Mouse (Mus musculus): ENCODE results near the gene Pomt1.

- TF ChIP-seq POLR2A (IDR thresholded peaks at IDR 0.05; ENCODE audit: insufficient read length, low read depth), result no peak
- no peak for TF ChIP-seq USF1 (IDR thresholded peaks at IDR 0.05; ENCODE audit: low read depth)
- TF ChIP-seq E2F4 (IDR thresholded peaks at IDR 0.05; ENCODE audit: insufficient read depth), result no peak
- no peak for TF ChIP-seq SRF (IDR thresholded peaks at IDR 0.05; ENCODE audit: control insufficient read depth, insufficient read length, low read depth)
- no peak for TF ChIP-seq TCF3 (IDR thresholded peaks at IDR 0.05; ENCODE audit: insufficient read length, low read depth)
Observed at GRCm38 (mm10) chr2:32218113-32218512, 18.3 kb upstream of the Pomt1 start.

All from myocyte (in vitro differentiated cells).